Mouse (Mus musculus): ENCODE results near the gene Hnrnpa3.
"Not testable (repeated sequence)": the region's sequence is repeated elsewhere in the genome, so short reads cannot be mapped to it uniquely, and the experiment has no call there.

Hnrnpa3 gene

DNA sequence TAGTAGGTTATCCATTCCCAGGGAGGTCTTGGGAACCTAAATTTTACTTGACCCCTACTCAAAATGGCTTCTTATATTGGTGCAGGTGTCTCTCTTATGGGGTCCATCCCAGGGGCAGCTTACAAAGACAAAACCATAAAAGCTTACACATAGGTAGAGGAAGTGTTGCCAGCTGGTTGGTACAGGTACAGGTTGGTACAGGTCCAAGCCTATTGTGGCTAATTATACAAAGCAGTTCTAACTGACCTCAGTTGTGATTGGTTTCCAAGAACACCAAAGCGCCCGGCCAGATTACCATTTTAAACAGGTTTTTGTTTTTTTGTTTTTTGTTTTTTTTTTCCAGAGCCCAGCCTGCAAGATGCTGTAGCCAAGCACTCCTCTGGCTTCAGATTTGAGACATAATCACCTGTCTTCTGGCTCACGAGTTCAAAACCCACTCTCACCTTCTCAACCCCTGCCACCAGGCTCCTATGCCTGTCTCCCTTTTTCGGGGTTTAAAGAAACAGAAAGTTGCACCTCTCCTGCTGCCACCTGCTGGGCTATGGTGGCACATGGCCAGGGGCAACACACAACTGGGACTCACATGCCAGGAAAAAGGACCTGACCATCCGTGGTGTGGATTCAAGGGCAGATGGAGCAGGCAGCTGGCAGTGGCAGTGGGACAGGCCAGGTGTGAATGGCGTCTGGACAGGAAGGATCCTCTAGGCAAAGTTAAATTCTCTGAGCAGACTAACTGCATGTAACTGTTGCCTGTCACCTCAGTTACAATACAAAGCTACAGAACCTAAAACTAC, 22.6 kb upstream of the Hnrnpa3 start:
- peak; percentile 79 for DNase-seq (ENCODE audit: low read depth, low spot score)

DNA sequence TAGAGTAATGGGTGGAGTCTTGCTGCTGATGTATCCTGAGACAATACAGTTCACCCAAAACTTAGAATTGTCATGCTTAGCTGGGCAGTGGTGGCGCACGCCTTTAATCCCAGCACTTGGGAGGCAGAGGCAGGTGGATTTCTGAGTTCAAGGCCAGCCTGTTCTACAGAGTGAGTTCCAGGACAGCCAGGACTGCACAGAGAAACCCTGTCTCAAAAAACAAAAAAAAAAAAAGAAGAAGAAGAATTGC, 22.1 kb upstream of the Hnrnpa3 start:
- not testable (repeated sequence) for DNase-seq (ENCODE audit: low read depth, low spot score)

DNA sequence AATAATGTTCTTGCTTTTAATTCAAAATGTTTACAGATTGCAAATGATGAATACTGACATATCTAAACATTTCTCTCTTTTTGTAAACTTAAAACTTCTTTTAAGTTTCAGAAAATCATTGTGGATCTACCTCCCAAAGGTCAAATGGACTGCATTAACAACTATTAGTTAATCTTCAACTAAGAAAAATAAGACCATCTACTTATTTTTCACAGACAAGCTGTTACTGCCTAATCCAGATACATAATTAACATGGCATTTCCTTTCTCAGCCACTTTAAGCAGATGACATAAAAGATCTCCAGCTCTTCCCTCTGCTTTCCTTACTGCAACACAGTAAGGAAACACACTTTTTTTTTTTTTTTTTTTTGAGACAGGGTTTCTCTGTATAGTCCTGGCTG, 21.7 kb upstream of the Hnrnpa3 start:
- DNase-seq (ENCODE audit: low read depth, low spot score), result no peak

DNA sequence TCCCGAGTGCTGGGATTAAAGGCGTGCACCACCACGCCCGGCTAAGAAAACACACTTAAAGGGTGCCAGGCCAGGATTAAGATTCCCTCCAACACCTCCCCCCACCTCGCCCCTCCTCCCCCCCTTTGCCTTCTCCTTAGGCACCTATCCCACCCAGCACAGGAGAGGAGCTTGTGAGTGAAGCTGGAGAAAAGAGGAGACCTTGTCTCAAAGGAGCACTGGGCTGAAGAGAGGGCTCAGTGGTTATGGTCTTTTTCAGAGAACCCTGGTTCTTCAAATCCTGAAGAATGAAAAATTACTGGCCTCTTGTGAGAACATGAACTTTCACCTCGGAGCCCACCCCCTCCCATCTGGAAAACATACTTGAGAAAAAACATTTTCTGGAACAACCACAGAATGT, 21.2 kb upstream of the Hnrnpa3 start:
- DNase-seq (ENCODE audit: low read depth, low spot score), result peak; percentile 28

DNA sequence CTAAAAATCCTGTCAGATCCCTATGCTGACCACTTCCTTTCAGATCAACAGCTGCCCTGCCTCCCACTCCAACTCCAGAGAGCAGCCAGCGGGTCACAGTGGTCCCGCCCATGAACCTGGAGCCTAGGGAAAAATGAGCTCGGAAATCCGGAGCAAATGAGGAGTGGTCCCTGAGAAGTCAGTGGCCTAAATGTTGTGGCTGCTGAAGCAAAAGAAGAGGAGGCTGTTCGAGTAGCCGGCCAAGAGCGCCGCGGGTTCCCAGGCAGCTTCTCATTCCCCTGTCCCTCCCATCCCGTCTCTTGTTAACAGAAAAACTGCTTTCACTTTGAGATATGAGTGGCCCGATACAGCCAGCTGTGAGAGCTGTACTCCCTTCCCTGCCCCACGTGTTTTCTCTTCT, 19.5 kb upstream of the Hnrnpa3 start:
- DNase-seq (ENCODE audit: low read depth, low spot score), result not testable (repeated sequence)

DNA sequence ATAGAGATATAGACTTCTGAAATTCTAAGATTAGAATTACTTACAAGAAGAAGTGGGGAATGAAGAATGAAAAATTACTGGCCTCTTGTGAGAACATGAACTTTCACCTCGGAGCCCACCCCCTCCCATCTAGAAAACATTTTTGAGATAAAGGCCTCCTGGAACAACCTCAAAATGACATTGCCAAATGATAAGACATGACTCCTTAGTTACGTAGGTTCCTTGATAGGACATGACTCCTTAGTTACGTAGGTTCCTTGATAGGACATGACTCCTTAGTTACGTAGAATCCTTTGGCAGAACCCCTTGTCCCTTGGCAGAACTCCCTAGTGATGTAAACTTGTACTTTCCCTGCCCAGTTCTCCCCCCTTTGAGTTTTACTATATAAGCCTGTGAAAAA, 16.7 kb upstream of the Hnrnpa3 start:
- DNase-seq (ENCODE audit: low read depth, low spot score), result not testable (repeated sequence)

DNA sequence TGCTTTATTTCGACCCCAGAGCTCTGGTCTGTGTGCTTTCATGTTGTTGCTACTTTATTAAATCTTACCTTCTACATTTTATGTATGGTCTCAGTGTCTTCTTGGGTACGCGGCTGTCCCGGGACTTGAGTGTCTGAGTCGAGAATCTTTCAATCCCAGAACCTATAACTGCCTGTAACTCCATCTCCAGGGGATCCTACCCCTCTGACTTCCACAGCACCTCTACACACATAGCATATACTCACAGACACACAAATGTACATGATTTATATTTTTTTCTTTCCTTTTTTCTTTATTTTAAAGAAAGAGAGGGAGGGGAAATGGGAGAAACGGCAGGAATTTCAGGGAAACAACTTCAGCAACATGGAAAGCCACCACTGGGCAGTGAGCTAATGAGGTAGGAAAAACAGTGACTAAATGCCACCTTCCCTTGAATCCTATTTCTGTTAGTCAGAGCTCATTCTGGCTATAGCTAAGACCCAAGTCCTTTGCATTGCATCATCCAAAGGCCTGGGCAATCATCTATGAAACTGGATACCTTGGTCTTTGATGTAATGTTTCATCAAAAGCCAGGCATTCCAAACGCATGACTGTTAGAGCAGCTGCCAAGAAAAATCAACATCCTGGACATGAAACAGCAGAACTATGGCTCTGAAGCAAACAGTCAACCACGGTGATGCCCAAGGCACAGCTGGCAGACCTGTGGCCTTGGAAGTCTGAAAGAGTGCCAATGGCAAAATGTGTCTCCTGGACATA, 16.1 kb upstream of the Hnrnpa3 start:
- no peak for DNase-seq (ENCODE audit: low read depth, low spot score)

DNA sequence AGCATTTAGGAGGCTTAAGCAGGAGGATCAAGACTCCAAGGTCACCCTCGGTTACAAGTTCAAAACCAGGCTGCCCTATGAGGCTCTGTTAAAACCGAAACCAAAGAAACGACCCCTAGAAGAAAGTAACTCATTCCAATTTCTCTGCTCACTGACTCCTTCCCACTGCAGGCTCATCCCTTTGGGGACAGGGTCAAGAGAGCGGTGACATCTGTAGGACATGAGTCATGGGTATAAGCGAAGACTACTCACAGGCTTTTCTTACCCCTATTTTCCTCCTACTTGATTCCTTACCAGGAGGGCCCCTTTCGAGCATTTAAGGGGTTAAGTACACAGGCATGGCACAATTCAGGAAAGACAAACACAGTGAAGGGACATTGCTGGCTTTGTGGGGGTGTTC, 15.1 kb upstream of the Hnrnpa3 start:
- no peak for DNase-seq (ENCODE audit: low read depth, low spot score)

DNA sequence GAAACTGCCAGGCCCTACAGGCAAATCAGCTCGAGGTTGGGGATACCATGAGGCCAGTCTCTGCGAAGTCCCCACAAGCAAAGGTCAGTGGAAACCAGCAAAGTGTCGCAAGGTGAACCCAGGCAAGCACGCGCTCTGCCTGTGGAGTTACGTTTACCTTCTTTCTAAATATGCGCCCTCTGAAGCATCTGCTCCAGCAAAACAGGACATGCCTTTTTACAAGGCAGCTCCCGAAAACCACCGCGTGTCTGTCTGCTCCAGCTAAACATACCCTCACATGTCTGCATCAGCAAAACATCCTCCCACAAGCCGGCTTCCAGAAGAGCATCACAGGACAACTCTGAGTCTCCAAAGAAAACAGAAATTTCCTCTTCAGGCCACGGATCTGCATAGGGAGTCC, 13.8 kb upstream of the Hnrnpa3 start:
- no peak for DNase-seq (ENCODE audit: low read depth, low spot score)

DNA sequence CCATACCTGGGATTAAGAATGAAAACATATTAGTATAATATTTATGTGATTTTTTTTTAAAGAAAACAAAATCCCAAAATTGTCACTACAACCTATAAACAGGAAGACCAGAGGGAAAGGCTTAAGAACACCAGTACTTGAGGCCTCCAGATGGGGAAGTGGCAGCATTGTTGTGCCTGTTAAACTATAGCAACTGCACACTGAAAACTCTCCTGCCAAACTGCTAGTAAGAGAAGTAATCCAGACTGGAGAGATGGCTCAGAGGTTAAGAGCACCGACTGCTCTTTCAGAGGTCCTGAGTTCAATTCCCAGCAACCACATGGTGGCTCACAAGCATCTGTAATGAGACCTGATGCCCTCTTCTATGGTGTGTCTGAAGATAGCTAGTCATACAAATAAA, 8.6 kb upstream of the Hnrnpa3 start:
- DNase-seq (ENCODE audit: low read depth, low spot score), result no peak

DNA sequence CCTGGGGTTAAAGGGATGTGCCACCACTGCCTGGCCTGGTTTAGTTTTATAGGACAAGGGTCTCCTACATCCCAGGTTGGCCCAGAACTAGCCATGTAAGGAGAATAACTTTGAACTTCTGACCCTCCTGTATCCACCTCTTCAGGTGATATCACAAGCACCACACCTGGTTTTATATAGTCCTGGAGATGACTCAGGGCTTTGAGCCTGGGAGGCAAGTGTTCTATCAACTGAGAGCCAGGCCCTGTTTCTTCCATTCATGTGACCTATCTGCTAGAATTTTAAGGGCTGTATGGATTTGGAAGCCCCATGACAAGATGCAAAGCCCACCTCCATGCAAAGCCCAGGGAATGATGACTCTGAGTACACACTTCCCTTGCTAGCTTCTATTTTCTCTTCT, 5.9 kb upstream of the Hnrnpa3 start:
- DNase-seq (ENCODE audit: low read depth, low spot score), result no peak

DNA sequence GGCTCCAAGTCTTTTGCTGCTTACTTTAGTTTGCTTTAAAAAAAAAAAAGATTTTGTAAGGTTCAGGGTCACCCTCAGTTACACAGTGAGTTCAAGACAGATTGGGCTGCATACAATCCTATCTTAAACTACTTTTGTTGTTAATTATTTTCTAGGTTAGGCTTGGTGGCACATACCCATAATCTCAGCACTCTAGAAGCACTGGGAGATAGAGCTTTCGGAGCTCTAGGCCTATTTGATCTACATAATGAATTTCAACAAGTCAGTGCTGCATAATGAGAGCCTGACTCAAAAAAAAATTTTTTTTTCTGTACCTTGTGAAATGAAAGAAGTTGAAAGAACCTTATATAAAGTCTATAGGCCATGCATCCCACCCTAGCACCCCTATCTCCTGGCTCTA, 4.4 kb upstream of the Hnrnpa3 start:
- no peak for DNase-seq (ENCODE audit: low read depth, low spot score)

DNA sequence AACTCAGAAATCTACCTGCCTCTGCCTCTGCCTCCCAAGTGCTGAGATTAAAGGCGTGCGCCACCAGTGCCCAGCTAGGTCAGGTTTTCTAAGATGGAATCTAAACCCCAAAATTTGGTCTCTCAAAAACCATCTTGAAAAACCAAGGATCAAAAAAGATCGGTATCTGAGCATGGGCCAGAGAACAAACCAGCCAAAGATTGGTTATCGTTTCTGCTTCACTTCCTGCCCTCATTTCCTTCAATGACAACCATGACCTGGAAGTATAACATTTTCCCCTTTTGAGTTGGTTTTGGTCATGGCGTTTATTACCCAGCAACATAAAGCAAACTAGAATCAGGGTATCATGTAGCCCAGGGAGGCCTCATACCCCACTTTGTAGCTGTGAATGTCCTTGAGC, 2.1 kb upstream of the Hnrnpa3 start:
- peak; percentile 55 for DNase-seq (ENCODE audit: low read depth, low spot score)

DNA sequence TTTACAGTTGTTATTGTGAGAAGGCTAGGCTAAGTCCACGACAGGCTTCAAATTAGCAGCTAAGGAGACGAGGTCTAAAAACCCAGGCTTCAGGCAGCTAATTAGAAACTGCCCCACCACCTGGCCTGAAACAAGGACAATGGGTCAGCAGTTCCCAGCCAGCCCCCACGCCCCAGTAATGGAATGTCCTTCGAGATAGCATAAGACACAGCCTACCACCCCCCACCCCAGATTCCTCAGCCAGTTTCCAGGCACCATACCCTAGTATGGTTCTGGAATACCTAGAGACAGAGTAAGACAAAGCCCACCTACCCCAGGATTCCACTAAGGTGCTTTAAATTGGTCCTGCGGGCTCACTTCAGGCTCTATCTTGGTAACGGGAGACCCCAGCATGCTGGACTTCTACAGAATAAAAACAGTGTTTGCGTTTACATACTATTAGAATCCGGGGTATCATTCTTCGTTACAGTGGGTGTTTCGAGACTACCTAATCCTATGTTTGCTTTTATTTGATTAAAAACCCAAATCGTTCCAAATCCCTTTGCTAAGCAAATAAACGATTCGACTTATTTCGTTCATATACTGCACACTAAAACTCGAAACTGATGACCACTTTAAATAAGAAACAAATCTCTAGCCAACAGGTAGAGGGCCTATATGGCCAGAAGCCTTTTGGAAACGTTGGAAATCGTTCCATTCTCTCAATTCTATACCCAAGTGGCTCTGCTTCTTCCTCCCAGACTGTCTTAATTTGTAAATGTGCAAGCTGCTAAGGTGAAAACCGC, 962 bp upstream of the Hnrnpa3 start:
- no peak for DNase-seq (ENCODE audit: low read depth, low spot score)

DNA sequence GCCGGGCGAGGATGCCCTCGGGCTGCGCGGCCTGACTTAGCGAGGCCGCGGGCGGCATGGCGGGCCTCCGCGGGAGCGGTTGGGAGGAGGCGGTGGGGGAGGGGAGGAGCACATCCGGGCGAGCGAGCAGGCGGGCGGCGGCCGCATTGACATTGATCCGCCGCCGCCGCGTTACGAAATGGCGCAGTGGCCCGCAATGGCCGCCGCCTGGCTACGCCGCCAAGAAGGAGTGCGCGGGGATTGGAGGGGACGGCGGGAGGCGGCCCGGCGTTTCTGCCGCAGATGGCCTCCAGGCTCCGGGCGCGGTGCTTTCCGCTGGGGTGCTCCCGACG, 534 bp downstream of the Hnrnpa3 start:
- peak; percentile 94 for DNase-seq (ENCODE audit: low read depth, low spot score)

DNA sequence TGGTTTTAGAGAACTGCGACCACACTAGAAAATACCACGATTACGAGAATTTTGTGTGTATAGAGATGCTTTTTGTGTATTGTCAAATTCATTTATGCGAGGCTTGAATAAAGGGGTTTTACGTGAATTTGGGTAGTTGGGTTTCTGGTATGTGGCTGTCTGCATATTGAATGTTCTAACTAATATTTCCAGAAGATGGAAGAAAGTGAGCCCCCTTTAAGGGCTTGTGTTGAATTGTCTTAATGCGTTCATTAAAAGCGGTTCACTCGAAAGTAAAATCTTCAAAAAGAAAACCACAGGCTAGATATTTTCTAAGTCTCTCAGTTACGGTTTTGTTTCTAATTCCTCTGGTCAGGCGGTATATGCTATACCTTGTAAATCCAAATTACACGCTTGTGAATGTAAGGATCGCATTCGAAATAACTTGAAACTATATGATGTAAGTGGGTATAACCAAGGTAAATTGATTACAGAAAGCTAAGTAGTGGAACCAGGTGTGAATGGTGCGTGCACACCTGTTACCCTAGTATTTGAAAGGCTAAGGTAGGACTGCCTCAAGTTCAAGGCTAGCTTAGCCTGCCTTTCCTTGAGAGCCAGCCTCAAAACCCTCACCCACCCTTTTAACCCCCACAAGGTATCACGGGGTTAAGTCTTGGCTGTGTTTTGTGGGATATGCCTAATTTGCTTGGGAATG, 1.3 kb downstream of the Hnrnpa3 start:
- DNase-seq (ENCODE audit: low read depth, low spot score), result no peak

DNA sequence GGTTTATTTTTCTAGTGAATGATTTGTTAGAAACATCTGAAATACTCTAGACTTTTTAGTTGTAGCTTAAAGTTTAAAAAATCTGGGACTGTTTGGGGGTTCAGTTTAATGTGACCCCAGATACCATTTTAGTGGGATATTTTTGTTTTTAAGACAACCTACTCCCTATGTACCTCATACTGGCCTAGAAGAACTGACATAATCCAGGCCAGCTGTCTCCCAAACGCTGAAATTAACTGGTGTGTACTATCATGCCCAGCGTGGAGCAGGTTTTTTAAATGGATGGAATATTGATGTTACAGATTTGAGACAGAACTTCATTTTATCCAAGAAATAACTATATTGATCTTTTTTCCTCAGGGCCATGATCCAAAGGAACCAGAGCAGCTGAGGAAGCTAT, 2.0 kb downstream of the Hnrnpa3 start:
- DNase-seq (ENCODE audit: low read depth, low spot score), result no peak

DNA sequence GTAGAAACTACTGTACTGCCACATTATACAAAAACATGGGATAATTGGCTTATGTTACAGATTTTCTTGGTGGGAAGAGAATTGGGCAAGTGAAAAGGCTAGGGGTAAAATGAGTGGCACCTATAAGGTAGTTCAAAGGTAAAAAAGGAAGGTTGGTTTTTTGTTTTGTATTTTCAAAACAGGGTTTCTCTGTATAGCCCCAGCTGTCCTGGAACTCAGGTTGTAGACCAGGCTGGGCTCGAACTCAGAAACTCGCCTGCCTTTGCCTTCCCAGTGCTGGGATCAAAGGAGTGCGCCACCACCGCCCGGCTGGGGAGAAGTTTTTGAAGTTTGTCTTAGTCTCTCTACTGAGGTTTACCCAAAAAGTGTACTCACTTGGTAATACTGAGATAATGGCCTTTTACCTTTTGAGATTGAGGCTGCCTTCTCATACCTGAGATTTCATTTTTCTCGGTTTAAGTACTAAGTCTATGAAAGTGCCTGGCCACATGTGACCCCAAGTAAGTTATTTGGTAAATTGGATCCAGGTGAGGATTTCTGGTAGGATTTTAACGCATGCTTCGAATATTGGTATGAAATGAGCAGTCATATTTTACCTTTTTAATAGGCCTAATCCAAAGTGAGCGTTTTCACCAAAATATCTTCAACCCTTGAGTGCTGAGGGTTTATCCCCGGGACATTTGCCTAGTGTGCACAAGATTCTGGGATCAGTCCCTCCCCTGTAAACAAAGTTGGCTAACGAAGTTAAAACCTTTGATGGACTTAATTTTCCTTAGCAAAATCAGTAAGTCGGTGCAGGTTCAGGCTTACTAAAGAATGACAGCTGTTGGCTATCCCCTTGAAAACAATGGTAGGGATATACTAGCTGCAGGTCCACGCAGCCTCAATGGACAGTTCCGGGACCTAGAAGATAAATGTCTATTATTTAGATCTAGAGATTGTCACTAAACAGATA, 10.7 kb downstream of the Hnrnpa3 start:
- no peak for DNase-seq (ENCODE audit: low read depth, low spot score)

DNA sequence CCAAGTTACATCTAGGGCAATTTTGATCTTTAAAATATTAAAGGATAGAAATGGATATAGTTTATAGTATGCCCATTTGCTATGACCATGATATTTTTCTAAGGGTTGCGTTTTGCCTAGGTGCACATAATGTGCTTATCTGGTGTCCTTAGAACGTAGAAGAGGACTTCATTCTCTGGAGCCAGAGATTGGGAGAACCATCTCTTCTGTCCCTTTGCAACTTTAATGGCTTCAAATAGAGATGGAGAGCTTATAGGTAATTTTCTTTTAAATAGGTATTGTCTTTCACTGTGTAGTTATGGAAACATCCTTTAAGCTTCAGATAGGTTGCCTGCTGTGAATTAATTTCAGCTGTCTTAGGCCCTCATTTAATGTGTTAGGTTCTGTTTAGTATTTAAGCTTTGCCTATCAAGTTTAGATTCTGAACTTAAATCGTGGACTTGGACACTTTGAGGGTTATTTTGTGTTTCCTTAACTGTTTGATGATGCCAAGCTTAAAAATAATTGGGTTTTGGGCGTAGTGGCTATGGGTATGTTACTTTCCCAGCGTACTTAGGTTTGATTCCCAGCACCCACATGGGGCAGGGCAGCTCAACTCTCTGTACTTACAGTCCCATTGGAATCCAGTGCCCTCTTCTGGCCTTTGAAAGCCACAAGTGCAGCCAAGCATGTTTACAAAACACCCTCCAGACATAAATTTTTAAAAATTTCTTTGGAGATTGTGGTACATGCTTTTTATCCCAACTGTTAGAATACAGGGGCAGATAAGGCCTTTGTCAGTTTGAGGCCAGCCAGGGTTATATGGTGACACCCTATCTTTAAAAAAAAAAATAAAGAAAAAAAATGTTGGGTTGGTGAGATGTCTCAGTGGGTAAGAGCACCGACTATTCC, 11.6 kb downstream of the Hnrnpa3 start:
- DNase-seq (ENCODE audit: low read depth, low spot score), result no peak

DNA sequence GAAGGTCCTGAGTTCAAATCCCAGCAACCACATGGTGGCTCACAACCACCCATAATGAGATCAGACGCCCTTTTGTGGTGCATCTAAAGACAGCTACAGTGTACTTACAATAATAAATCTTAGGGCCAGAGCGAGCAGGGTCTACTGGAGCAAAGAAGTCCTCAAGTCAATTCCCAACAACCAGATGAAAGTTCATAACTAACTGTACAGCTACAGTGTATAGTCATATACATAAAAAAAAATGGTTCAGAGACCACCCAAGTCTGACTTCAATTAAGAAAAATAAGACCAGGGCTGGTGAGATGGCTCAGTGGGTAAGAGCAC, 12.2 kb downstream of the Hnrnpa3 start:
- no peak for DNase-seq (ENCODE audit: low read depth, low spot score)

Measured in CD4-positive helper T cell, adult 2 months (primary cell).